Mouse (Mus musculus) embryonic fibroblast, embryonic 13.5 days (primary cell): Measurements from ENCODE around the gene Acsl6.

ENCODE experiments used
- CTCF ChIP-seq: IDR thresholded peaks from 2 replicates; pipeline ENCODE4 v1.5.1; 2011; ENCODE audit warnings: mild to moderate bottlenecking, control low read depth, low read length, moderate library complexity, borderline replicate concordance; ENCODE audit not compliant: insufficient read depth
- POLR2A ChIP-seq: IDR thresholded peaks from 2 replicates; pipeline ENCODE4 v1.6.1; 2011; ENCODE audit warnings: low read depth, mild to moderate bottlenecking, control low read depth, low read length, moderate library complexity

- no peak for TF ChIP-seq CTCF
- no peak for TF ChIP-seq POLR2A
Observed at GRCm38 (mm10) chr11:54321802-54322532, 18.4 kb downstream of the Acsl6 start.
